Mouse (Mus musculus): ENCODE measurements at regions not wholly inside any gene's neighbourhood (a gene's known extent, or its start where the extent isn't known, plus 50 kb on each side); places are given as distances from the start of the nearest gene placed in this dataset.

- TF ChIP-seq POLR2A (IDR thresholded peaks at IDR 0.05; ENCODE audit: extremely low read depth, insufficient read depth, low read length) (no peak), CTCF (IDR thresholded peaks at IDR 0.05; ENCODE audit: extremely low read depth, insufficient read depth, low read length) (no peak)
These were observed 408.0 kb downstream of the Col12a1 start for GRCm38 (mm10) chr9:79310591-79310990.

Measured in cortical plate, adult 2 months (tissue).